Mouse (Mus musculus): ENCODE measurements around the gene Rgs10. TPM values are rescaled to one million over a fixed set of nuclear protein-coding genes. Genes with fewer than 3 reads are reported as not detected.

Gene Rgs10
- total and polyA plus RNA-seq, 3 experiments = 42.3 to 44.7 TPM; not detected in 1

DNA sequence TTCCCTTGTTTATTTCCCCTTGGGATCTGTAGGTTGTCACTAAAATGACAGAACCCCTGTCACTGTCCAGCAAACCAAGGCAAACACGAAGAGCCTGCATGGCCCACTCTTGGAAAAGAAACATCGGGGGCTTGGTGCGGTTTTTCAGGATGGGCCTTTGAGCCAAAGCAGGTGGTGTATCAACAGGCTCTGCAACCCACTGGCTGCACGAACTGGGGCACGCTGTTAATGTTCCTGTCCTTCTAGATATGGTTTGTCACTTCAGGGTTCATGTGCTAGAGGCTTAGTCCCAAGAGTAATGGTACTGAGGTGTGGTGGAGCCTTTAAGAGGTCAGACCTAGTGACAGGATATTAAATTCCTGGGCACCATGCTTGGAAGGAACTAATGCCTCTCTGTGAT is 63.1 kb downstream of the Rgs10 start:
- TF ChIP-seq HCFC1 (IDR thresholded peaks at IDR 0.05; ENCODE audit: low read depth, low read length) = no peak
- H3K36me3 ChIP-seq (ENCODE audit: control insufficient read depth in 1 of 2, insufficient read depth in 2 of 2, low read length in 2 of 2) = no peaks in the 10 kb centered on the region
- H3K9ac ChIP-seq (ENCODE audit: control insufficient read depth, low read depth, low read length, poor library complexity, severe bottlenecking) = no peak overlapping the region
- no peaks in the 10 kb centered on the region for H3K79me2 ChIP-seq (ENCODE audit: control insufficient read depth, insufficient read depth, low read length, poor library complexity)
- no peak for DNase-seq (ENCODE audit: low read depth, low spot score)
- H3K4me3 ChIP-seq (ENCODE audit: control insufficient read depth in 1 of 2, insufficient read depth in 1 of 2, low read depth in 2 of 2, low read length in 2 of 2) = no peak overlapping the region
- H3K4me1 ChIP-seq (ENCODE audit: control insufficient read depth in 1 of 2, insufficient read depth in 2 of 2, low read length in 2 of 2) = no peaks in the 10 kb centered on the region
- H3K27ac ChIP-seq (ENCODE audit: control insufficient read depth, low read depth, low read length) = no peak overlapping the region
- H3K9me3 ChIP-seq (replicated peaks; ENCODE audit: insufficient read depth, low read length) = no peaks in the 10 kb centered on the region
- H3K27me3 ChIP-seq (ENCODE audit: control insufficient read depth in 1 of 2, insufficient read depth in 2 of 2, low read length in 2 of 2) = peaks cover 2 to 5% of the 10 kb centered on the region in 2 experiments; a peak in 3 of 4 replicates

DNA sequence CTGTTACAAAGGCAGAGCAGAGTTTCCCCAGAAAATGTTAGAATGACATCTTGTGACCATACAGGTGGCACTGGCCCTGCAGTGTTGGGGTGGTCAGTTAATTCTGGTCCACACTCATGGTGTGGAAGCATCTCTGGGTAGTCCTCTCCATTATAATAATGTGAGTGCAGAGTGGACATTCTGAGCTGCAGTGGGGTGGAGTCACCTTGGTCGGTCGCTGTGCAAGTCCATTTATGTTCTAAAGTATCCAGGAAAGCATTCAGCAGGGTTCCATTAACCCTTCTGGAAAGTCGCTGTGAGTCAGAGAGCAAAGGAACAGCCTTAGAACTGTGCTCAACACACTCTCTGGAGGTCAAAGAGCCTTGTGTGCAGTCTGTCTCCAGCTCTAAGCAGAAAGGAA is 65.8 kb downstream of the Rgs10 start:
- no peak overlapping the region for H3K9ac ChIP-seq (ENCODE audit: control insufficient read depth, low read depth, low read length, poor library complexity, severe bottlenecking)
- H3K79me2 ChIP-seq (ENCODE audit: control insufficient read depth, insufficient read depth, low read length, poor library complexity) = no peaks in the 10 kb centered on the region
- no peak overlapping the region for H3K27ac ChIP-seq (ENCODE audit: control insufficient read depth, low read depth, low read length)
- H3K9me3 ChIP-seq (replicated peaks; ENCODE audit: insufficient read depth, low read length) = no peaks in the 10 kb centered on the region
- H3K27me3 ChIP-seq (ENCODE audit: control insufficient read depth in 1 of 2, insufficient read depth in 2 of 2, low read length in 2 of 2) = peaks cover 0 to 2% of the 10 kb centered on the region in 2 experiments; a peak in 3 of 4 replicates
- no peak overlapping the region for H3K4me3 ChIP-seq (ENCODE audit: control insufficient read depth in 1 of 2, insufficient read depth in 1 of 2, low read depth in 2 of 2, low read length in 2 of 2)
- no peaks in the 10 kb centered on the region for H3K4me1 ChIP-seq (ENCODE audit: control insufficient read depth in 1 of 2, insufficient read depth in 2 of 2, low read length in 2 of 2)
- DNase-seq (ENCODE audit: low read depth, low spot score) = no peak
- no peaks in the 10 kb centered on the region for H3K36me3 ChIP-seq (ENCODE audit: control insufficient read depth in 1 of 2, insufficient read depth in 2 of 2, low read length in 2 of 2)
- no peak for TF ChIP-seq CHD1 (IDR thresholded peaks at IDR 0.05; ENCODE audit: low read depth, low read length)
- TF ChIP-seq HCFC1 (IDR thresholded peaks at IDR 0.05; ENCODE audit: low read depth, low read length) = no peak
- TF ChIP-seq BHLHE40 (IDR thresholded peaks at IDR 0.05; ENCODE audit: borderline replicate concordance, low read depth, low read length) = no peak
- TF ChIP-seq MXI1 (IDR thresholded peaks at IDR 0.05; ENCODE audit: low read depth, low read length) = no peak
- TF ChIP-seq NRF1 (IDR thresholded peaks at IDR 0.05; ENCODE audit: insufficient read depth, low read depth, low read length, poor library complexity, severe bottlenecking) = no peak
- no peak for TF ChIP-seq ETS1 (IDR thresholded peaks at IDR 0.05; ENCODE audit: low read depth, low read length)
- no peak for TF ChIP-seq ZKSCAN1 (IDR thresholded peaks at IDR 0.05; ENCODE audit: low read depth, low read length)
- TF ChIP-seq KAT2A (conservative IDR thresholded peaks at IDR 0.05; ENCODE audit: low read depth, low read length) = no peak
- no peak for TF ChIP-seq POLR2A (IDR thresholded peaks at IDR 0.05; ENCODE audit: control insufficient read depth in 1 of 2, insufficient read depth in 1 of 2, low read depth in 1 of 2, low read length in 2 of 2, poor library complexity in 1 of 2)
- TF ChIP-seq GATA1 (IDR thresholded peaks at IDR 0.05; ENCODE audit: low read depth, low read length) = no peak

DNA sequence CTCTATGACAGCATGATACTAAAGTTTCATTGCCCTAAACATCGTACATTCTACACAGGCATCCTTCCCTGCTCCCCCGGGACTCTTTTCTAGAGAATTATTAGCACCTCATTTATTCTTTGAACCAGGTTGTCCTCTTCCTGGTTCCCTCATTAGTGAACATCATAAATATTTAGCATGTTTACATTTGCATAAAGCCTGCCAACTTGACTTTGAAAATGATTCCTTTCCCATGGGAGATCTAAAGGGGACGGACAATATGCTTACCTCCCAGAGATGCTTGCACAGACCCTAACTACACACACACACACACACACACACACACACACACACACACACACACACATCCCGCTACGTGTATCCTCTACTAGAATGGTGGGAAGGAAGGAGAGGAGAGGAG is 67.4 kb downstream of the Rgs10 start:
- no peak for DNase-seq (ENCODE audit: low read depth, low spot score)
- no peaks in the 10 kb centered on the region for H3K4me1 ChIP-seq (ENCODE audit: control insufficient read depth in 1 of 2, insufficient read depth in 2 of 2, low read length in 2 of 2)

More for the DNA sequence above, 67.4 kb downstream of the Rgs10 start:
- Histone ChIP-seq H3K79me2 (ENCODE audit: control insufficient read depth, insufficient read depth, low read length, poor library complexity) (no peaks in the 10 kb centered on the region), H3K9me3 (replicated peaks; ENCODE audit: insufficient read depth, low read length) (no peaks in the 10 kb centered on the region), H3K27ac (ENCODE audit: control insufficient read depth, low read depth, low read length) (no peak overlapping the region), H3K9ac (ENCODE audit: control insufficient read depth, low read depth, low read length, poor library complexity, severe bottlenecking) (no peak overlapping the region), H3K36me3 (ENCODE audit: control insufficient read depth in 1 of 2, insufficient read depth in 2 of 2, low read length in 2 of 2) (no peaks in the 10 kb centered on the region), H3K4me3 (ENCODE audit: control insufficient read depth in 1 of 2, insufficient read depth in 1 of 2, low read depth in 2 of 2, low read length in 2 of 2) (no peak overlapping the region), H3K27me3 (ENCODE audit: control insufficient read depth in 1 of 2, insufficient read depth in 2 of 2, low read length in 2 of 2) (peaks cover 0 to 2% of the 10 kb centered on the region in 2 experiments; a peak in 3 of 4 replicates)
- TF ChIP-seq CHD2 (IDR thresholded peaks at IDR 0.05; ENCODE audit: low read length) (no peak), ZKSCAN1 (IDR thresholded peaks at IDR 0.05; ENCODE audit: low read depth, low read length) (no peak), TCF12 (IDR thresholded peaks at IDR 0.05; ENCODE audit: low read depth, low read length) (no peak), MAX (IDR thresholded peaks at IDR 0.05; ENCODE audit: low read length) (no peak), POLR2A (IDR thresholded peaks at IDR 0.05; ENCODE audit: control insufficient read depth in 1 of 2, insufficient read depth in 1 of 2, low read depth in 1 of 2, low read length in 2 of 2, poor library complexity in 1 of 2) (no peak), MAFK (IDR thresholded peaks at IDR 0.05; ENCODE audit: borderline replicate concordance, low read depth, low read length) (no peak), UBTF (IDR thresholded peaks at IDR 0.05; ENCODE audit: borderline replicate concordance, insufficient read depth, low read depth, low read length) (no peak), E2F4 (IDR thresholded peaks at IDR 0.05; ENCODE audit: borderline replicate concordance, low read depth, low read length) (no peak), MAZ (IDR thresholded peaks at IDR 0.05; ENCODE audit: low read depth, low read length) (no peak), RAD21 (IDR thresholded peaks at IDR 0.05; ENCODE audit: low read depth, low read length) (no peak), ZC3H11A (IDR thresholded peaks at IDR 0.05; ENCODE audit: low read depth, low read length) (no peak), USF1 (IDR thresholded peaks at IDR 0.05; ENCODE audit: low read depth, low read length) (no peak), POLR2AphosphoS2 (IDR thresholded peaks at IDR 0.05; ENCODE audit: low read length) (no peak), TAL1 (IDR thresholded peaks at IDR 0.05; ENCODE audit: low read length) (no peak), MYB (IDR thresholded peaks at IDR 0.05; ENCODE audit: low read depth, low read length) (no peak), NELFE (IDR thresholded peaks at IDR 0.05; ENCODE audit: low read depth, low read length) (no peak), ZNF384 (IDR thresholded peaks at IDR 0.05; ENCODE audit: low read depth, low read length) (no peak), HCFC1 (IDR thresholded peaks at IDR 0.05; ENCODE audit: low read depth, low read length) (no peak)

All from MEL (cell line).